Mouse (Mus musculus) brain, embryonic 14.5 days (tissue): Measurements from ENCODE around the gene Fbxl7.

Source experiments
- CTCF ChIP-seq: fragments of 200-500 bp; IDR thresholded peaks from 2 replicates; pipeline ENCODE4 v1.5.1; 2012; ENCODE audit warnings: inconsistent platforms, mild to moderate bottlenecking, moderate library complexity, borderline replicate concordance; ENCODE audit not compliant: insufficient read depth, insufficient read length; ENCODE audit errors: extremely low read depth
- POLR2A ChIP-seq: fragments of 200-500 bp; IDR thresholded peaks from 2 replicates; pipeline ENCODE4 v1.6.1; 2012; ENCODE audit warnings: mild to moderate bottlenecking, inconsistent platforms, borderline replicate concordance; ENCODE audit not compliant: poor library complexity, insufficient read depth, insufficient read length, severe bottlenecking; ENCODE audit errors: extremely low read depth

DNA sequence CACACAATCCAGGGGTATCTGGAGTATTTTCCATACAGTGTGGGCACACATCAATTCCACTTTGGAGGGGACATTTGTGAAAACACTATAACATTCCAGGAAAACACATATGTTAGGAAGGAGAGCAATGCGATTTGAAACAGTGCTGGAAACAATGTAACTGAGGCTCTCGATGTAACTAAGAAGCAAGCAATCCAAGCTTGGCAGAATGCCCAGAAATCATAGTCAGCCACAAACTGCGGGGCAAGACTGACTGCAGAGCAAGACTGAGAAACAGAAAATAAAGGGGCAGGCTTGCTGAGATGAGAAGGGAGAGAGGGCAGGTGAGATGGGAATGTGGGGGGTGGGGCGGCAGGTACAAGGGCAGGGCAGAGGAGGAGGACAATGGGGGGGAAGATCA, 19.7 kb downstream of the Fbxl7 start:
- TF ChIP-seq POLR2A (no peak), CTCF (no peak)
